Mouse (Mus musculus) liver, adult 2 months (tissue): ENCODE data around the gene Ubxn6.

Experiments used
- CTCF ChIP-seq: fragments of 200-500 bp; IDR thresholded peaks from 2 replicates; pipeline ENCODE4 v1.5.1; 2011; ENCODE audit warnings: low read depth, low read length, control low read depth
- POLR2A ChIP-seq: fragments of 200-500 bp; IDR thresholded peaks from 2 replicates; pipeline ENCODE4 v1.6.1; 2011; ENCODE audit warnings: low read length, control low read depth; ENCODE audit not compliant: insufficient read depth; ENCODE audit errors: extremely low read depth

DNA sequence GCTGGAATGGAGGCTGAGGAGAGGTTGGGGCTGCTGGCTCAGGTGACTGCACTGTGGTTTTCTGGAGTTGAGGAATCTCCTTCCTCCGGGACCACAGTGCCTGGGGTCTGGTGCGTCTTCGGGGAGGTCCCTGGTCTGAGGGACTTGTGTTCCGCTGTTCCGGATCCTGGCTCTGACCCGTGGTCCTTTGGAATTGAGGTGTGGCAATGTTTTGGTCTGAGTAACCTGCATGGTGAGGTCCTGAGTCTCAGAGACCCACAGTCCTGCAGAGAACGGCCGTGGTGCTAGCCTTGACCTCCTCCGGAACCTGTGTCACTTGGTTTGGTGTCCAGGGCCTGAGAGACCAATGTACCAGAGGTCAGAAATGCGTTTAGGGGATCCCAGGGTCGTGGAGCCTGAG is 5.1 kb upstream of the Ubxn6 start:
- TF ChIP-seq CTCF (no peak), POLR2A (no peak)
